Mouse (Mus musculus): Measurements from ENCODE around the gene Map2k1. TPM values are rescaled to one million over a fixed set of nuclear protein-coding genes. Genes with fewer than 3 reads are reported as not detected.

Map2k1 gene
- polyA plus RNA-seq, 1 experiment from 2014 or later, result 82.1 TPM

DNA sequence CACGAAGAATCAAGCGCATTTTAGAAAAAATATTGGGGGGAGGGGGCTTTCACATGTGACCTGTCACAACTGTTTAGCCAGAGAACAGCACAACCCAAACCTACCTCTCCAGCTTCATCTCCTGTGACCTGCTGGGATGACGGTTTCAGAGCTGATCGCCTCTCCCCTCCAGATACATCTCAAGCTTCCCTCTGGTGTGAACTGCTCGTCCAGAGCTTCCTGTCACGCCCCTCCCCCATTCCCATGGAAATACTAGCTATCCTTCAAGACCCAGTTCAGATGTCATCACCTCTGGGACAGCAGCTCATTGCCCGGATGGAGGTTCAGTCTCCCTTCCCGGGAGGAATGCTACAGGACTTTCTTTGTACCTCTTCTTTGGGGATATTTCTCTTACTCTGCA lies 12.8 kb downstream of the Map2k1 start:
- no peak overlapping the region for H3K4me2 ChIP-seq (replicated peaks; ENCODE audit: low read depth)
- H3K4me3 ChIP-seq (ENCODE audit: low read depth, low read length), result no peak overlapping the region
- no peaks in the 10 kb centered on the region for H3K27me3 ChIP-seq (replicated peaks; ENCODE audit: control insufficient read depth, insufficient read depth, low read length)
- 0 out of 2 replicates have a peak, but pooled peaks cover 5% of the 10 kb centered on the region for H3K4me1 ChIP-seq (replicated peaks; ENCODE audit: control insufficient read depth, insufficient read depth, low read length)
- H3K36me3 ChIP-seq (ENCODE audit: control insufficient read depth, insufficient read depth), result no peaks in the 10 kb centered on the region
- no peak overlapping the region for H3K27ac ChIP-seq (ENCODE audit: low read depth, low read length)
- ATAC-seq, result no peak
- WGBS, result 57% methylated on average over 8 of the region's 8 CpGs
- no peak for TF ChIP-seq CTCF (IDR thresholded peaks at IDR 0.05; ENCODE audit: low read depth)
- H3K9ac ChIP-seq (ENCODE audit: low read depth, low read length), result no peak overlapping the region
- no peaks in the 10 kb centered on the region for H3K9me3 ChIP-seq (ENCODE audit: control insufficient read depth)

DNA sequence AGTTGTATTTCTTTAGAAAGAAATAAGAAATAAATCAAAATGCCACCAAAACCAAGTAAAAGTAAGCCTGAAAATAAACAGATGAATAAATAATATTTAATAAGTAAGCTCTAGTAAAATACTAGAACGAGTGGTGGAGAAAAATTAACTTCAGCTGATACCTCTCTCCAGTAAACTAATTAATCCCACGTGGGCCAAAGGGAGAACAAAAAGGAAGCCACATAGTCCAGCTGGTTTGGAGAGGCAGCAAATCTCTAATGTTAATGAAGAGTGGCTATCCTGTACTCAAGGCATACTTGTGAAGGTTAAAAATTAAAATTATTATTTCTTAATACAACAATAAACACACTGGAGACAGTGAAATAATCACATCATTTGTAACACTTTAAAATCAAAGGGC lies 13.3 kb downstream of the Map2k1 start:
- no peak for TF ChIP-seq CTCF (IDR thresholded peaks at IDR 0.05; ENCODE audit: low read depth)
- no peak for ATAC-seq

DNA sequence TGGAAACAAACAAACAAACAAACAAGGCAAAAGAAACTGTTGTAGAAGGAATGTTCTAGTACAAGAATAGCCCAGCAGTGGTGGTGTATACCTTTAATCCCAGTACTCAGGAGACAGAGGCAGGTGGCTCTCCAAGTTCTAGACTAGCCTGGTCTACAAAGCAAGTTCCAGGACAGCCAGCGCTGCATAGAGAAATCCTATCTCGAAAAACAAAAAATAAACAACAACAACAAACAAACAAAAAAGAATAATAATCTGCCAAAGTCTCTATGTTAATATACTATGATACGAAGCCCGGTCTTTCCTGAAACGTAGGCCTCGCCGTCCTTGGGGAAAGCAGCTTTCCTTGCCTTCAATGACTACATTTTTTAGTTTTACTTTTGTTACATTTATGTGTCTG lies 17.4 kb downstream of the Map2k1 start:
- no peaks in the 10 kb centered on the region for H3K9me3 ChIP-seq (ENCODE audit: control insufficient read depth)
- no peak overlapping the region for H3K4me3 ChIP-seq (ENCODE audit: low read depth, low read length)
- no peak for TF ChIP-seq CTCF (IDR thresholded peaks at IDR 0.05; ENCODE audit: low read depth)
- H3K4me1 ChIP-seq (replicated peaks; ENCODE audit: control insufficient read depth, insufficient read depth, low read length), result peaks cover 9% of the 10 kb centered on the region; the same call in 1 of the 2 replicates
- no peaks in the 10 kb centered on the region for H3K36me3 ChIP-seq (ENCODE audit: control insufficient read depth, insufficient read depth)
- WGBS, result 98% methylated on average over 7 of the region's 7 CpGs
- H3K4me2 ChIP-seq (replicated peaks; ENCODE audit: low read depth), result no peak overlapping the region
- no peak overlapping the region for H3K9ac ChIP-seq (ENCODE audit: low read depth, low read length)
- no peaks in the 10 kb centered on the region for H3K27me3 ChIP-seq (replicated peaks; ENCODE audit: control insufficient read depth, insufficient read depth, low read length)
- ATAC-seq, result no peak
- H3K27ac ChIP-seq (ENCODE audit: low read depth, low read length), result no peak overlapping the region

More for the DNA sequence above, 13.3 kb downstream of the Map2k1 start:
- no peak overlapping the region for H3K4me2 ChIP-seq (replicated peaks; ENCODE audit: low read depth)
- no peak overlapping the region for H3K27ac ChIP-seq (ENCODE audit: low read depth, low read length)
- 0 out of 2 replicates have a peak, but pooled peaks cover 5% of the 10 kb centered on the region for H3K4me1 ChIP-seq (replicated peaks; ENCODE audit: control insufficient read depth, insufficient read depth, low read length)
- 41% methylated on average over 2 of the region's 2 CpGs for WGBS
- H3K4me3 ChIP-seq (ENCODE audit: low read depth, low read length), result no peak overlapping the region
- H3K9ac ChIP-seq (ENCODE audit: low read depth, low read length), result no peak overlapping the region
- no peaks in the 10 kb centered on the region for H3K9me3 ChIP-seq (ENCODE audit: control insufficient read depth)
- H3K27me3 ChIP-seq (replicated peaks; ENCODE audit: control insufficient read depth, insufficient read depth, low read length), result no peaks in the 10 kb centered on the region
- H3K36me3 ChIP-seq (ENCODE audit: control insufficient read depth, insufficient read depth), result no peaks in the 10 kb centered on the region

DNA sequence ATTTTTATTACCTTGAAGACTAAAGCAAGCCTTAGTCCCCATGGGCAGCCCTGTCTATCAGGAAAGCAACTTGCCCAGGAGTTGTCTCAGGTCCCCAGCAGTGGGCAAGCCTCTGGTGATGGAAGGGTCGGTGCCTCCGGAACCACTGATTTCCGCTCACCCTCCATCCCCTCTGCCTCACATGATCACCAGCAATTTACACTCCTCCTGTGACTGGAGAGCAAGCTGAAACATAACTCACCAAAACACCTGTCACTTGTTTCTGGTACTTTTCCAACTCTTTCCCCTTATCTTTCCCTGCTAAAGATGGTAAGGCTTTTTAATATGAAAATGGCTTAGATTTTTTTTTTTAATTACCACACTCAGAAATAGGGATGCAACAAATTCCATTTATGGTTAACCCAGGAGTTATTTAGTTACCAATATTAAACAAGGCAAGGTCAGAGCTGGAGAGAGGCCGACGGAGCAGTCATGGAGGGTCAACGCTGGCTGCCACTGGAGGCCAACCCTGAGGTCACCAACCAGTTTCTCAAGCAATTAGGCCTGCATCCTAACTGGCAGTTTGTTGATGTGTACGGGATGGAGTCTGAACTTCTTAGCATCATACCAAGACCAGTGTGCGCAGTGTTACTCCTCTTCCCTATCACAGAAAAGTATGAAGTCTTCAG lies 18.5 kb downstream of the Map2k1 start, which contains the start of gene Uchl4:
Gene Uchl4, plus strand, starts transcription at position 434 of the 668 bp plus-strand sequence.
- Histone ChIP-seq H3K4me1 (replicated peaks; ENCODE audit: control insufficient read depth, insufficient read depth, low read length) (peaks cover 4% of the 10 kb centered on the region; the same call in 1 of the 2 replicates), H3K4me3 (ENCODE audit: low read depth, low read length) (no peak within 1 kb of the TSS), H3K9me3 (ENCODE audit: control insufficient read depth) (no peaks in the 10 kb centered on the region), H3K4me2 (replicated peaks; ENCODE audit: low read depth) (no peak within 1 kb of the TSS), H3K27ac (ENCODE audit: low read depth, low read length) (no peak within 1 kb of the TSS), H3K9ac (ENCODE audit: low read depth, low read length) (no peak within 1 kb of the TSS), H3K36me3 (ENCODE audit: control insufficient read depth, insufficient read depth) (no peaks in the 10 kb centered on the region), H3K27me3 (replicated peaks; ENCODE audit: control insufficient read depth, insufficient read depth, low read length) (no peaks in the 10 kb centered on the region)
- WGBS, result 79% methylated on average over 8 of the region's 8 CpGs
- ATAC-seq, result no peak
- no peak for TF ChIP-seq CTCF (IDR thresholded peaks at IDR 0.05; ENCODE audit: low read depth)

DNA sequence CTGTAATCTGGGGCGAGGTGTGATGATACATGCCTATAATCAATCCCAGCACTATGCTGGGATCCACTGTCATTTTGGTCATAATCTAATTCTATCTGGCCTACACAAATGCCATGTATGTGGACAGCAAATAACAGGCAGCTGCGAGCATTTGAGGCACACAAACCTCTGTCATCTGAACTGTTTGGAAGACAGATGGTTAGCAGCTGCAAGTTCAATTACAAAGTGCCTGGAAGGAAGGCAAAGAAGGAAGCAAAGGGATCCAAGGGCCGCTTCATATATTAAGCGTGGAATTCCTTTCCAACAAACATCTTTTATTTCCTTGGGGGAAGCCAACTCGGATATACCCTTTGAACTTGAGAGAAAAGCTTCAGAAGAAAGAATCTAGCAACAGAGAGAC lies 19.8 kb downstream of the Map2k1 start:
- no peak overlapping the region for H3K9ac ChIP-seq (ENCODE audit: low read depth, low read length)
- no peak overlapping the region for H3K4me2 ChIP-seq (replicated peaks; ENCODE audit: low read depth)
- no peak overlapping the region for H3K4me3 ChIP-seq (ENCODE audit: low read depth, low read length)
- peaks cover 4% of the 10 kb centered on the region; the same call in 1 of the 2 replicates for H3K4me1 ChIP-seq (replicated peaks; ENCODE audit: control insufficient read depth, insufficient read depth, low read length)
- no peaks in the 10 kb centered on the region for H3K36me3 ChIP-seq (ENCODE audit: control insufficient read depth, insufficient read depth)
- no peak overlapping the region for H3K27ac ChIP-seq (ENCODE audit: low read depth, low read length)
- no peaks in the 10 kb centered on the region for H3K9me3 ChIP-seq (ENCODE audit: control insufficient read depth)
- no peak for TF ChIP-seq CTCF (IDR thresholded peaks at IDR 0.05; ENCODE audit: low read depth)
- WGBS, result 64% methylated on average over 5 of the region's 5 CpGs
- H3K27me3 ChIP-seq (replicated peaks; ENCODE audit: control insufficient read depth, insufficient read depth, low read length), result no peaks in the 10 kb centered on the region
- no peak for ATAC-seq

DNA sequence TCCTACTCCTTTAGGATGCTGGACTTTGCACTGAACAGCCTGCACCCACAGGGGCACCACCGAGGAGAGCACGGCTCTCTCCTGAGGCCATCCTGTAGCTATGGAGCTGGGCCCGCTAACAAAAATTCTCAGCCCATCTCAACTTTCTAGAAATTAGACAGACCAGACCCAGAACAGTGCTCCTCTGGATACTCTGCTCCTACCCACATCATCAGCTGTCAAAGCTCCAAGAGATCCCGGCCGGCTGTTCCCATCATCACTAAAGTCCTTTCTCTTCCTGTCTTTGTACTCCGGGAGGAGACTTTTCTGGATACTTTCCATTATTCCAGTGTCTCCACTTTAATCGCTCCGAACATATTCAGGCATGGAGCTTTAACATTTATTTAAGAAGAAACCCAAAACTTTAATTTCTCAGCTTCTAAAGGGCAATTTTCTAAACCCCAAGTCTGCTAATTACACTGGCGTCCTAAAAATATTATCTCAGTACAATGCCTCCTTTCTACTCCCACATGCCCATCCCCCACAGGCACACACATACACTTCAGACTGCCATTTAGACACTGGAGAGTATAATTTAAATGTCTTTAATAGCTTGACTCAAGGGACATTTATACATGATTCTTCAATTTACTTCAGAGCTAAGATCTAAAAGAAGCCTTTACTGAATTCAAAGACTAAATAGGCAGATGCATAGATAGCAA lies 21.0 kb downstream of the Map2k1 start:
- H3K4me2 ChIP-seq (replicated peaks; ENCODE audit: low read depth), result no peak overlapping the region
- ATAC-seq, result no peak
- TF ChIP-seq CTCF (IDR thresholded peaks at IDR 0.05; ENCODE audit: low read depth), result no peak
- no peak overlapping the region; the same call in 1 of the 2 replicates for H3K27ac ChIP-seq (ENCODE audit: low read depth, low read length)
- no peaks in the 10 kb centered on the region for H3K36me3 ChIP-seq (ENCODE audit: control insufficient read depth, insufficient read depth)
- no peaks in the 10 kb centered on the region for H3K9me3 ChIP-seq (ENCODE audit: control insufficient read depth)
- H3K9ac ChIP-seq (ENCODE audit: low read depth, low read length), result no peak overlapping the region
- 49% methylated on average over 9 of the region's 9 CpGs for WGBS
- H3K27me3 ChIP-seq (replicated peaks; ENCODE audit: control insufficient read depth, insufficient read depth, low read length), result no peaks in the 10 kb centered on the region
- H3K4me3 ChIP-seq (ENCODE audit: low read depth, low read length), result no peak overlapping the region
- peaks cover 4% of the 10 kb centered on the region; the same call in 1 of the 2 replicates for H3K4me1 ChIP-seq (replicated peaks; ENCODE audit: control insufficient read depth, insufficient read depth, low read length)

All from intestine, postnatal 0 days (tissue).